Mouse (Mus musculus) testis, adult 2 months (tissue): ENCODE measurements at regions not wholly inside any gene's neighbourhood (a gene's known extent, or its start where the extent isn't known, plus 50 kb on each side); places are given as distances from the start of the nearest gene placed in this dataset.

Source experiments
- CTCF ChIP-seq: fragments of 200-500 bp; IDR thresholded peaks from 2 replicates; pipeline ENCODE4 v1.5.1; 2012; ENCODE audit warnings: low read depth, mild to moderate bottlenecking, inconsistent platforms, low read length, moderate library complexity; ENCODE audit not compliant: control insufficient read depth, insufficient read depth, insufficient replicate concordance
- POLR2A ChIP-seq: fragments of 200-500 bp; IDR thresholded peaks from 2 replicates; pipeline ENCODE4 v1.6.1; 2012; ENCODE audit warnings: low read depth, mild to moderate bottlenecking, inconsistent platforms, low read length, moderate library complexity; ENCODE audit not compliant: control insufficient read depth

DNA sequence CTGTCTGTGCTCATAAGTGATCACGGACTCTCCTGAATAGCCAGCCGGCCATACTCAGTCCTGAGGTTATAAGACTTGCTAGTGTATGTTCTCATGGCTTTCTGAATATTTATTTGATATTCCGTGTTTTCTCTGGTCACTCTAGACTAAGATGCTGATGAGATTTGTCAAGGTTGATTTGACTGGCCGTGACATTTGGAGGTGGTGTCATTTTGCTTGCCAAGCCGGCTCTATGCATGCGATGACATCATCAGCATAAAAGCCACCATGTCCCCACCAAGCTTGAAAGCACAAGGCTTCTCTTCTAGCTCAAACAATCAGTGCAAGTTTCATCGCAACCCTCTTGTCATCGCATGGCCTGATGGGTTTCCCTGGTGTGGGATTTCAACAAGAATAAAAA, 235.3 kb upstream of the Tgfbr2 start:
- no peak for TF ChIP-seq CTCF
- TF ChIP-seq POLR2A: no peak
